Mouse (Mus musculus) R1 (cell line): ENCODE measurements around the gene 4921530L21Rik.

Experiments used
- DNase-seq: peaks from one replicate; pipeline ENCODE4 v3.0.0-alpha.2; 2018; ENCODE audit warnings: low read depth, low spot score

The 4921530L21Rik gene

GRCm38 (mm10) chr14:95880954-95881353 is at the start of gene 4921530L21Rik:
4921530L21Rik (plus strand) TSS chr14:95881254.
- DNase-seq = no peak

- peak; percentile 64 for DNase-seq
Observed at GRCm38 (mm10) chr14:95833866-95834265, 47.2 kb upstream of the 4921530L21Rik start.

GRCm38 (mm10) chr14:95862981-95863380 is 18.1 kb upstream of the 4921530L21Rik start:
- DNase-seq = no peak

- no peak for DNase-seq
Observed at GRCm38 (mm10) chr14:95865676-95866416, 15.2 kb upstream of the 4921530L21Rik start.

GRCm38 (mm10) chr14:95872020-95872419 is 9.0 kb upstream of the 4921530L21Rik start:
- no peak for DNase-seq

GRCm38 (mm10) chr14:95876785-95877510 is 4.1 kb upstream of the 4921530L21Rik start:
- DNase-seq = no peak

- no peak for DNase-seq
Observed at GRCm38 (mm10) chr14:95877548-95877947, 3.5 kb upstream of the 4921530L21Rik start.

- no peak for DNase-seq
Observed at GRCm38 (mm10) chr14:95899458-95899857, 18.4 kb downstream of the 4921530L21Rik start.

- DNase-seq = no peak
Observed at GRCm38 (mm10) chr14:95904591-95905095, 23.6 kb downstream of the 4921530L21Rik start.

GRCm38 (mm10) chr14:95913293-95913692 is 32.2 kb downstream of the 4921530L21Rik start:
- DNase-seq = no peak

GRCm38 (mm10) chr14:95926742-95927141 is 45.7 kb downstream of the 4921530L21Rik start:
- no peak for DNase-seq

GRCm38 (mm10) chr14:95927810-95928785 is 47.0 kb downstream of the 4921530L21Rik start:
- no peak for DNase-seq
